27 mouse cellular contexts compared by ENCODE assay signal in genomic region chr6:136113639-136114410, GRCm38 (mm10). TPM values are rescaled to one million over a fixed set of nuclear protein-coding genes. Genes with fewer than 3 reads are reported as not detected.
DNase-seq lines count a peak whose midpoint lies in the region; ATAC-seq and TF ChIP-seq lines count a peak whose summit lies in the region.
"Had no signal": no experiment of that assay in that cellular context is flagged by ENCODE, and none has a peak within 500 bp of the region (broad histone marks: within the 10 kb centered on the region; RNA-seq: fewer than 3 reads in every experiment).

No protein-coding gene starts in this region.

- H3K9ac ChIP-seq in intestine, embryonic 14.5 days (ENCODE audit: low read length): no peak overlapping the region
- no peak overlapping the region for H3K9ac ChIP-seq in intestine, embryonic 16.5 days (ENCODE audit: low read depth, low read length)
- H3K9ac ChIP-seq in ES-E14 (ENCODE audit: insufficient read depth, low read depth, low read length, poor library complexity, severe bottlenecking): no peak overlapping the region
- H3K9ac ChIP-seq: embryonic facial prominence, embryonic 12.5 days; embryonic facial prominence, embryonic 15.5 days; forebrain, postnatal 0 days; heart, embryonic 13.5 days; hindbrain, embryonic 12.5 days; hindbrain, embryonic 15.5 days; intestine, embryonic 15.5 days had no signal

- H3K9me3 ChIP-seq in intestine, embryonic 14.5 days (ENCODE audit: control insufficient read depth, low read length): no peaks in the 10 kb centered on the region
- no peaks in the 10 kb centered on the region for H3K9me3 ChIP-seq in intestine, embryonic 16.5 days (ENCODE audit: control insufficient read depth, low read length)
- no peaks in the 10 kb centered on the region for H3K9me3 ChIP-seq in ES-E14 (ENCODE audit: control insufficient read depth, insufficient read depth, low read depth, low read length)
- H3K9me3 ChIP-seq: embryonic facial prominence, embryonic 12.5 days; embryonic facial prominence, embryonic 15.5 days; heart, embryonic 10.5 days; hindbrain, embryonic 12.5 days; hindbrain, embryonic 15.5 days; intestine, embryonic 15.5 days had no signal

- H3K4me3 ChIP-seq in intestine, embryonic 14.5 days (ENCODE audit: low read depth, low read length): no peak overlapping the region
- no peak overlapping the region for H3K4me3 ChIP-seq in intestine, embryonic 16.5 days (ENCODE audit: low read length)
- no peak overlapping the region for H3K4me3 ChIP-seq in ES-E14 (ENCODE audit: insufficient read depth in 1 of 2, low read depth in 1 of 2, low read length in 2 of 2, poor library complexity in 1 of 2, severe bottlenecking in 1 of 2)
- H3K4me3 ChIP-seq: embryonic facial prominence, embryonic 12.5 days; embryonic facial prominence, embryonic 15.5 days; heart, adult 2 months; heart, embryonic 10.5 days; heart, embryonic 13.5 days; hindbrain, embryonic 12.5 days; hindbrain, embryonic 15.5 days; intestine, embryonic 15.5 days had no signal

- in situ Hi-C loops in ES-E14 (cut with MboI; ENCODE audit: low sequenced_read_pairs in 2 of 2, unreplicated experiment in 2 of 2): no loop called here

- no peaks in the 10 kb centered on the region for H3K36me3 ChIP-seq in intestine, embryonic 14.5 days (ENCODE audit: control insufficient read depth, insufficient read depth, low read length)
- no peaks in the 10 kb centered on the region for H3K36me3 ChIP-seq in intestine, embryonic 16.5 days (ENCODE audit: control insufficient read depth, insufficient read depth, low read length)
- H3K36me3 ChIP-seq in ES-E14 (ENCODE audit: control insufficient read depth, insufficient read depth, low read length, poor library complexity, severe bottlenecking): no peaks in the 10 kb centered on the region
- H3K36me3 ChIP-seq: embryonic facial prominence, embryonic 12.5 days; embryonic facial prominence, embryonic 15.5 days; heart, embryonic 10.5 days; heart, embryonic 13.5 days; hindbrain, embryonic 12.5 days; hindbrain, embryonic 15.5 days; intestine, embryonic 15.5 days had no signal

- WGBS in intestine, embryonic 14.5 days: 61% methylated on average over 6 of the region's 6 CpGs
- 51% methylated on average over 6 of the region's 6 CpGs for WGBS in intestine, embryonic 16.5 days

- ATAC-seq in intestine, embryonic 14.5 days (replicated peaks; ENCODE audit: low FRiP score, low TSS enrichment, low read depth): no peak
- ATAC-seq in intestine, embryonic 16.5 days: no peak
- ATAC-seq: forebrain, embryonic 14.5 days; intestine, embryonic 15.5 days; Patski had no signal

- no peaks in the 10 kb centered on the region for H3K4me1 ChIP-seq in intestine, embryonic 14.5 days (replicated peaks; ENCODE audit: control insufficient read depth, insufficient read depth, low read length)
- no peaks in the 10 kb centered on the region for H3K4me1 ChIP-seq in intestine, embryonic 16.5 days (ENCODE audit: control insufficient read depth, insufficient read depth, low read length)
- H3K4me1 ChIP-seq in ES-E14 (ENCODE audit: control insufficient read depth in 2 of 2, insufficient read depth in 2 of 2, low read length in 2 of 2, poor library complexity in 1 of 2): no peaks in the 10 kb centered on the region
- H3K4me1 ChIP-seq: embryonic facial prominence, embryonic 12.5 days; embryonic facial prominence, embryonic 15.5 days; heart, embryonic 10.5 days; heart, embryonic 13.5 days; intestine, embryonic 15.5 days had no signal

- no peak overlapping the region for H3K4me2 ChIP-seq in intestine, embryonic 14.5 days (ENCODE audit: low read length)
- H3K4me2 ChIP-seq in intestine, embryonic 16.5 days (ENCODE audit: low read depth, low read length): no peak overlapping the region
- H3K4me2 ChIP-seq: embryonic facial prominence, embryonic 12.5 days; embryonic facial prominence, embryonic 15.5 days; heart, embryonic 13.5 days; hindbrain, embryonic 12.5 days; hindbrain, embryonic 15.5 days; intestine, embryonic 15.5 days had no signal

- H3K27me3 ChIP-seq in intestine, embryonic 14.5 days (replicated peaks; ENCODE audit: control insufficient read depth, insufficient read depth, low read length): no peaks in the 10 kb centered on the region
- H3K27me3 ChIP-seq in intestine, embryonic 16.5 days (replicated peaks; ENCODE audit: control insufficient read depth, insufficient read depth, low read length): no peaks in the 10 kb centered on the region
- H3K27me3 ChIP-seq: CH12.LX; embryonic facial prominence, embryonic 12.5 days; embryonic facial prominence, embryonic 15.5 days; heart, embryonic 13.5 days; hindbrain, embryonic 12.5 days; hindbrain, embryonic 15.5 days; intestine, embryonic 15.5 days; Patski had no signal

- no peak overlapping the region for H3K27ac ChIP-seq in intestine, embryonic 14.5 days (ENCODE audit: low read depth)
- no peak overlapping the region for H3K27ac ChIP-seq in intestine, embryonic 16.5 days (ENCODE audit: low read length)
- H3K27ac ChIP-seq in ES-E14 (ENCODE audit: insufficient read depth, low read depth, low read length, poor library complexity, severe bottlenecking): no peak overlapping the region
- H3K27ac ChIP-seq: embryonic facial prominence, embryonic 12.5 days; embryonic facial prominence, embryonic 15.5 days; heart, adult 2 months; heart, embryonic 10.5 days; heart, embryonic 13.5 days; hindbrain, embryonic 12.5 days; hindbrain, embryonic 15.5 days; intestine, embryonic 15.5 days had no signal

- DNase-seq in intestine, embryonic 14.5 days (ENCODE audit: low spot score): peak; percentile 42
- DNase-seq in ES-E14 (ENCODE audit: low read depth, low spot score) (peak; percentile 54), WW6 (ENCODE audit: low read depth, low spot score) (peak; percentile 66)
- no peak for DNase-seq in neural tube, embryonic 10.5 days (ENCODE audit: extremely low spot score, low spot score)
- DNase-seq in retina, embryonic 14.5 days (ENCODE audit: low spot score): no peak
- DNase-seq: adrenal gland, postnatal 10 days; adrenal gland, postnatal 36 days; B cell, adult 2 months; cerebellum, adult 18-20 months; cerebellum, adult 9-10 months; cerebellum, postnatal 14 days; forebrain, postnatal 0 days; gastrocnemius, postnatal 25 days; heart, adult 2 months; kidney, adult 18-20 months had no signal

TF ChIP-seq in ES-E14, 5 proteins besides CTCF, POLR2A, EP300 and RAD21:
- TF ChIP-seq CHD2 (IDR thresholded peaks at IDR 0.05; ENCODE audit: low read depth, low read length): no peak
- no peak for TF ChIP-seq HCFC1 (IDR thresholded peaks at IDR 0.05; ENCODE audit: borderline replicate concordance, insufficient read depth, low read length)
- no peak for TF ChIP-seq MAFK (IDR thresholded peaks at IDR 0.05; ENCODE audit: insufficient read depth, low read depth, low read length)
- TF ChIP-seq ZNF384 (IDR thresholded peaks at IDR 0.05; ENCODE audit: low read depth, low read length): no peak
- no peak for TF ChIP-seq ZC3H11A (IDR thresholded peaks at IDR 0.05; ENCODE audit: borderline replicate concordance, low read depth, low read length)
TF ChIP-seq in ES-E14: peak in this region for 0.

RNA-seq across cellular contexts. Expression of gene Grin2b, which starts 59.5 kb away (rescaled TPM):
- polyA plus RNA-seq in intestine, embryonic 14.5 days (2014; fragmentation: Nextera tagmentation; extraction: Ambion mirVana): 0.77 and 1.2 TPM in 2 replicates
- 0.05 TPM in 1 of 2 replicates, not detected in the other for polyA plus RNA-seq in intestine, embryonic 16.5 days (2015; fragmentation: Nextera tagmentation; extraction: Ambion mirVana)
- total RNA-seq in ES-E14 (2012; rRNA removed): 0.32 and 1.2 TPM in 2 replicates
- total RNA-seq: CH12.LX; heart, adult 2 months; hematopoietic stem cell, adult 5-6 weeks had no signal
- polyA plus RNA-seq: Patski had no signal

Comparison
In these comparisons a context has a peak if more than half of its experiments do, and no peak if none do; other contexts are left out.
1. DNase-seq: peak in intestine, embryonic 14.5 days (single experiment), ES-E14 (single experiment) and WW6 (single experiment); none in neural tube, embryonic 10.5 days (single experiment) and retina, embryonic 14.5 days (single experiment).